Mouse (Mus musculus) cerebellum, adult 11-12 months (tissue): Measurements from ENCODE around the gene Farsa.
A peak's percentile ranks its signal among the peaks of the same experiment; 100 is the strongest.

Source experiments
- DNase-seq: peaks from one replicate; pipeline ENCODE4 v3.0.0; 2022

Farsa gene

DNA sequence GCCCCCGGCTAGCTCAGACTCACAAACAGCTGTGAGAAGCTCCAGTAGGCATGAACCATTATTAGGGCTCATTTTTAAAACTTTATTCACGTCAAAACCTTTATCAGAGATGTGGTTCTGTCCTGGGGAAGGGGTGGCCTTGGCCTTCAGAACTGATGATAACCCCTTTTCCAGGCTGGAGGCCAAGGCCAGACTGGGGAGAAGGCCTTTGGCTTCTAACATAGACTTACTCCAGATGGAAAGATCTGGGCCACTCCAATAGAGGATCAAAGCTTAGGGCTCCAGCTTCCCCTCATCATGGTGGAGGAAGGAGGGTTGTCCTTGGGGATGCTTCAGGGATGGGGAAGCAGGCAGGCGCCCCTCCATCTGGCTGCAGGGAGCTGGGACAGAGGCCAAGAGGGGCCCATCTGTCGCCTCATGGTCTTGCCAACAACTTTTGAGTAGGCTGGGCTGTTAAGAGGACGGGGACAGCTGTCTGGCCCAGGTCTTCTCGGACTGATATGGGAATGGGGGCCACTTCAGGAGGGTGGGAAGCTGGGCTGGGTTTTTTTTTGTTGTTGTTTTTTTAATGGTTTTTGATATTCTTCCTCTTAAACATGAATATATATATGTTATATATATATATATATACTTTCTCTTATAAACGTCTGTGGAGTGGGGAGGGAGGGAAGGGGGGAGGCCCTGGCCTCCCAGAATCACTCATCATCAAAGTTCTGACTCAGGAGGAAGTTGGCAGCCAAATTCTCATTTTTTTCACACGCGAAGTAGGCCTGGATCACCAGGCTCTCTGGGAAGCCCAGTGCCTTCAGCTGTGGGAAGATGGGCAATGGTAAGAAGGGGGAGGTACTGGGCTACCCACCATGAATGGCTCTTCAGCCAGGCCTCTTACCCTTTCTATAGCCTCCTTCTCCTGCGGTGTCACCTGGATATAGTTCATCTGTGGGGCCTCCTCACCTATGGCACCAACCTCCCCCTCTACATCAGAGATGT is 21.6 kb upstream of the Farsa start:
- peak; percentile 87 for DNase-seq

DNA sequence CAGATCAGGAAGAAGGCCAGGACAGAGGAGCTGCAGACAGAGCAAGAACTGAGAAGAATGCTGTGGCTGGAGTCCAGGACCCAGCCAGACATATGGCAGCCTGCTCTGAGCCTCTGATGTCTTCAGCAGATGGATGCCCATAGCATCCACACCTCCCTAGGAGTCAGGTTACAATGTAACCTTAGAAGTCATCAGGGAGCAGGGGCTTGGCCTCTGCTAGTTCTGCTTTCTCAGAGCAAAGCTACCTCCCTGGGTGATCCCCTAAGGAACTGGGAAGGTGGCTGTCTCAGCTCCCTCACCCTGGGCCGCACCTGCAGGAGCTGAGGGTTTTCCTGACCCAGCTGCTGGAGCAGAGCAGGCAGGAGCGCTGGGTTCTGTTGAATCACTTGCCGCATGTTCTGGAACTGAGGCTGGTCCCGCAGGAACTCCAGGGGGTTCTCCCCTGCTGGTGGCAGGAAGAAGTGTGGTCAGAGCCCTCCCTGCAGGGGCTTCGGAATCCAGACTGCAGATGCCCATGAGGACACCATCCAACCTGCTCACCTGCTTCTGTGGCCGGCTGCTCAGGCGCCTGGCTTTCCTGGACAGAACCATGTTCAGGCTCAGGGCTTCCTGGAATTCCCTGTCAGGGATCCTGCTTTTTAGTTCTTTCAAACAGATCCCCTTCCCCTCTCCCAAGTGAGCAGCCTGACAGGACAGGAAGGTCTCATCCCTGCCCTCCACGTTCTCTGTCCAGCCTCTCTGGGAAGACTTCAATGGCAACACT is 19.5 kb upstream of the Farsa start:
- peak; percentile 50 for DNase-seq

DNA sequence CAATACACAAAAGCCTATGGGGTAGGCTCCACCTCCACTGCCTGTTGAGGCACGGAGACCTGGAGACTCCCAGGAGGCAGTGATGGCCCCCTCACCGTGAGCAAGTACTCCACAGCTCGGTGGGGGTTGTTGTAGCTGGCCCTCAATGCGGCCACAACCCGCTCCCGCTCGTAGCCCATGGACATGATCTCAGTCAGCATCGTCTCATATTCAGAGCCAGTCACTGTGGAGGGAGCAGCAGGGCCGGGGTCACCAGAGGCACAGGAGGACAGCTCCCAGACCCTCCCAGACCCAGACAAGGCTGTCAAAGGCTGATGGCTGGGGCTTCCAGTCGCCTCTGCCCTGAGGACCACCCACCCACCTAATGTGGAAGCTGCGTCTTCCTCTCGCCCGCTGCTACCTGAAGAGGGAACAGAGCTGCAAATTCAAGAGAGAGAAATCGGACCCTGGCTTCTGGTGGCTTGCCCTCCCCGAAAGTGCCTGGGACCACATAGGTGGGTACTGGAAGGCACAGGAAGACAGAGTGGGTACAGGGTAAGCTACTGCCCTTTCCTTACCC is 18.8 kb upstream of the Farsa start:
- DNase-seq: peak; percentile 42

DNA sequence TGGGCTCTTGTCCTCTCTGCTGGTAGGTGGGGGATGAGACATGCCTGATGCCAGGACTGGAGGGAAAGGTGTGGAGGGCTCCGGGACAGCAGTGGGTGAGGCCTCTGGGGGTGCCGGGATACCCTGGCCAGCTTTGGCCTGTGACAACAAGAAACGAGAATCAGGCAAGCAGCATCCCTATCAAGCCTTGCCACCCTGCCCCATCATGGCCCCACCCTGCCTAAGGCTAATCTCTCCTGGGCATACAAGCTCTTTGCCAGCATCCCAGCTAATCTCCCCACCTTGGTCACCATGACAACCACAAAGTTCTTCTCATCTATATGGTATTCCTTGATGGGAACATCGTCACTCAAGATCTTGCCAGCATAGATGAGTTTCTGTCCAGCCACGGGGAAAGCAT is 18.3 kb upstream of the Farsa start:
- peak; percentile 43 for DNase-seq

DNA sequence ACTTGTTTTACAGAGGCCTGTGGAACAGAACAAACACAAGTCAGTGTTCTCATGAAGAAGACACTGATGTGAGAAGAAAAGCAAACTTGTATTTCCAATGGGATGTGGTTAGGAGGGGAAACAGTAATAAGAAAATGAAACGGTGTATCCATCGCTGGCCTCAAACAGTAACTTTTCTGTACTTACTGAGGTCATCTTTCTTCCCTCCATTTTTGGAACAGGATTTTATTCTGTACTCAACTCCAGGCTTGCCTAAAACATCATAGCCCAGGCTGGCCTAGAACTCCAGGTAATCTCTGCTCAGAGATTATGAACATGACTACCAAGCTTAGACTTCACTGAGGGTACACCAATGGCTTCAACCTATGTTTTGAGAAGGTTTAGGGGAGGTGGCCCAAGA is 17.4 kb upstream of the Farsa start:
- DNase-seq: no peak

DNA sequence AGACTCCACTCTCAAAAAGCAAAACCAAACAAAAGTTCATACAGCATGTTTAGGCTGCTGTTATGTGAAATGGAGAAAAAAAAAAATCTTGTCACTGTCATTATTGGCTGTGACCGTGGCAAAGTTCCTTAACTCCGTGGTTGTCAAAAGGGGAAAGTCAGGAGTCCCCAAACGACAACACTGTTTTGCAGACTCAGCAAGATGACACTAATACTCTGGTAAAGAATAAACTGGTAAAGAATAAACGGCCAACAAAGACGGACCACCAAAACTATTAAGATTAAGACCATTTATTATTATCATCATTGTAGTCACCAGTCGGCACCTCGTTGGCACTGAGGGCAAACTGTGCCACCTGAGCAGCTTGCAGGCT is 16.9 kb upstream of the Farsa start:
- no peak for DNase-seq

DNA sequence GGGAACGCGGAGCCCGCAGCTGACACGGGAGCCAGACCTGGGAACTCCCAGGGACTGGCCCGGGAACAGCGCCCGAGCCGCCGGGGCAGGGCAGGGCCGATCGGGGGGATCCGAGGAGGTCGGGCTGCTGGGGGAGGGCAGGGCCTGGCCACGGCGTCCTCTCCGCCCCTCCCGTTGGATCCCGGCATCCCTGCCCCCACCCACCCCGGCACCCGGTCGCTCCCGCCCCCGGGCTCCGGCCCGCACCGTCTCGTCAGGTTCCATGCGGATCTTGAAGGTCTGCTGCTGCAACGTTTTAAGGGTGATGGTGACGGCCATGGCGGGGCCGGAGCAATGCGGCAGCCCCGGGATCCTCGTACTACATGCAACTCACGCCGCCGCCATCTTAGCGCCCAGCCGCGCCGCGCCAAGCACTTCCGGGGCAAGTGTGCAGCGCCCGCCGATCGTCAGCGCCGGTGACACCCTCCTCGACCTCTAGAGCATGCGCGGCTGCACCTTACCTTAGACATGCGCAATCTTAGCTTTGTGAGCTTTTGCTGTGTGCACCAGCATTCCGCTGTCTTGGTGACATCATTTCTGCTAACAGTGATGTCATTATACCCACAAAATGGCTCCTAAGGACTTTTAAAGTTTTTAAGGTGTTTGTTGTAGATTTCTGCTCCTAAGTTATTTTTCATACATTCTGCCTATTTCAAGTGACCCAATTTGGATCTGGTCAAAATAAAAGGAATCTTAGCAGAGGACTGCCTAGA is 16.4 kb upstream of the Farsa start, which contains the start of gene Rad23a:
Gene Rad23a (minus strand): TSS at position 418 of the 752 bp plus-strand sequence.
- DNase-seq: peak; percentile 92

DNA sequence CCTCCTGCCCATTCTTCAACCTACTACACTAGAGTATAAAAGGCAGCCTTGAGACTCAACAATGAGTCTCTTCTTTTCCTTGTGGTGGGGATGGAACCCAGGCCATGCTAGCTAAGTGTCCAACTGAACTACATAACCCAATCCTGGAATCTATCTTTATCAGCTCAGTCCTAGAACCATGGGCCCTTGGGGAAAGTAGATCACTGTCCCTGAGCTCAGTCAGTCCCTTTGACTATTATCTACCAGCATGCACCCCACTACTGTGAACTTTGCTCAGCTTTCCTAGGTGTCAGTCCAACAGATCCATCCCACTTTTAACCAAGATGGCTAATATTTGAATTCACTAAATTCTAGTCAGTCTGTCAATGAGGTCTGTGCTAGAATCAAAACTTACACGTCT is 15.3 kb upstream of the Farsa start:
- DNase-seq: no peak

DNA sequence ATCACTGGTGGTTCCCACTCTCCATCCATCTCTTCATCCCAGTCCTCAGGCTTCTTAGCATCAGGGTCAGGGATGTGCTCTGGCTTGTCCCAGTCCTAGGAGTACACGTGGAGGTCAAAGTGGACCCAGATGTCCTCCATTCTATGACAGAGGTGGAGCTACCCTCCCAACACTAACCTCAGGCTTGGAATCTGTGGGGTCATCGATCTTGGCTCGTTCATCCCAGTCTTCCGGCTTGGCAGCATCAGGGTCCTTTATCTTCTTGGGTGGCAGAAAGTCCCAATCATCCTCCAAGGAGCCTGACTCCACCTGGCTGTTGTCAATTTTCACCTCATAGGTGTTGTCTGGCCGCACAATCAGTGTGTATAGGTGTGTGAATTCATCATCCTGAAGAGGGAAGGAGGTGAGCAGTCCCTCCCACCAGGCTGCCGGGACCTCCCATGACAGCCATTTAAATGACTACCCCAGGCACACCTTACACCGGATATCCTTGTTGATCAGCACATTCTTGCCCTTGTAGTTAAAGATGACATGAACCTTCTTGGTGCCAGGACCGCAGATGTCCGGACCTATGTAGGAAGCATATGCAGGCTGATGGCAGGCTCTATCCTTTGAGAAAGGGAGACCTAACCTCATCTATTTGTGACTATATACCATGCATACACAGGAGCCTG is 12.3 kb upstream of the Farsa start:
- peak; percentile 35 for DNase-seq

DNA sequence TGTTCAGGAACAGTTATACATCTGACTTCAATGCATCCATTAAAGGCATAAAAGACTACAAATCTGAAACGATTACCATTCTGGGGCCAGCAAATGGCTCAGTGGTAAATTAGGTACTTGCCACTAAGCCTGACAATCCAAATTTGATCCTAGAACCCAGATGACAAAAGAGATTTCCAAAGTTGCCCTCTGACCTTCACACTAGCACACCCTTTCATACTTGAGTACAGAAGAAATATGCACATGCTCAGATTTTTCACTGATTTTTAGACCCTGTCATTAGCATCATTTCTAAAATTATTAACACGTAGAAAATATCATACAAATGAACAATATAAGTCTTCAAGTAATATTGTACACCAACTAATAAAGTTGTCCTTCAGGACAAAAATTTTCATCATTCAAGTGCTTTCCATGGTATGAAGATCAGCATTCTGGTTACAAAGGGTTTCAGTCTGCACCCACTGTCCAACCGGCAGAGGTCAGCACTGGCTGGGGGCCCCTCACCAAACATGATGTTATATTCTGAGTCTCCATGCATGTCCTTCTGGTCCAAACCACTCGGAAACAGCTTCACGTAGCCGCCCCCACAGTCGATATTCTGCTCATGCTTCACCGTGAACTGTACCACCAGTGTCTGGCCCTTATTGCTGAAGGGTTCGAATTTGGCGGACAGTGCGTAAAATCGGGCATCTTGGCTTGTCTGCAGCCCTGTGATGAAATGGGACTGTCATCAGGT is 11.3 kb upstream of the Farsa start:
- DNase-seq: peak; percentile 63

DNA sequence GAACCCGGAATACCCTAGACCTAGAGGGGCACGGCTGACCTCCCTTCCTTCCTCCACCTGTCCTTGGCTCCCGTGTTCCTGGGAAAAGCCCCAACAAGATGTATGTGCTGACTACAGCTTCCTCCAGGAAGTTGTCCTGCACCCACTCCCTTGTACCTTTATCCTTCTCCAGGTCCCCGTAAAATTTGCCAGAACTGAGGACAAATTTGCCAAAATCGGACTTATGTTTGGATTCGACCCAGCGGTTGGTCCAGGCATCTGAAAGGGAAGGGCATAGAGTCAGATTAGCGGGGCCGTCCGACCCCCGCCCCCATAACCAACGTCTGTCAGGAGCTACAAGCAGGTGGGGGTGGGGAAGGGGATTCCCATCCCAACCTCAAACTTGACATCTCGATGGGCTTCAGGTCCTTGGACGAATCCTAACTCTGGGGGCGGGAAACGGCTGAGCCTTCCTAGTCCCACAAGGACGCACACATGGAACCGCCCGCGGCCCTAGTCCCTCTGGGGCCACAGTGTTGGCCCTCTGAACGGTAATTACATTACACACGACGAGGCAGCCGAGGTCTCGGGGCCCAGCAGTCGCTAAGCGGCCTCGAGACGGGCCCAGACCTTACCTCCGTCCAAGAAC is 10.6 kb upstream of the Farsa start:
- peak; percentile 76 for DNase-seq

DNA sequence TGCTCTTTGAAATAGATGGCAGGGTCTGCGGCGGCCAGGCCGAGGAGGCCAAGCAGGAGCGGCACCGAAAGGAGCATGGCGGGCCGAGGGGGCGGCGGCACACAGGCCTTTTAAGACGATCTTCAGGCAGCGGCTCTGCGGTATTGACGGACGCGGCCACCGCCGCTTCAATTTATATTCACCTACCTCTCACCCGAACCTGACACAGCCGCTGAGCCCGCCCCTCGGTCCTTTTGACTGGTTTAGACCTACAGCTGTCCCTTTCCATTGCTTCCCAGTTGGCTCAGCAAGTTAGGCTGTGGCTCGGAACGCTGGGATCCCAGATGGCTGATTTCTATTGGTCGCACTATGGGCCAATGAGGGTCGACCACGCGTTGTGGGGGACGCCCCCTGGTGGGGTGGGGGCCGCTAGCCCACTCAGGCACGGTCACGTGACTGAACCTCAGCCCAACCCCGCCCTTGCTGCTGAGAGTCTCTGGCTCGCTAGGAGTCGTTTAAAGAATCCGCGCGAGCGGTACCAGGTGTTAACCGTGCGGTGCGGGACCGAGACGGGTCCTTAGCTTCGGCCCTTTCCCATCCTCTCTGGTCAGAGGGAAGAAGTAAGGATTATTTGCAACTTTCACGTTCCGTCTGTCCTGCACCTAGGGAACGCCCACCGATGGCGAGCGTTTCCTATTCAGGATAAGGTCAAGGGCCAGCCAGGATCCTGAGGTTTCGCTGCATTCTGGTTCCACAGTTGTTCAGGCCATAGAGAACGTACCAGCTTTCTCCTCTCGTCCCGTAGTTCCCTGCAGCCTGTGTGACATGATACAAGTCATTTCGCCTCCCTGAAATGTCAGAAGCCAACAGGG is 9.8 kb upstream of the Farsa start, which contains the start of gene Calr:
Gene Calr (minus strand): TSS at position 213 of the 851 bp plus-strand sequence.
- DNase-seq: peak; percentile 100

DNA sequence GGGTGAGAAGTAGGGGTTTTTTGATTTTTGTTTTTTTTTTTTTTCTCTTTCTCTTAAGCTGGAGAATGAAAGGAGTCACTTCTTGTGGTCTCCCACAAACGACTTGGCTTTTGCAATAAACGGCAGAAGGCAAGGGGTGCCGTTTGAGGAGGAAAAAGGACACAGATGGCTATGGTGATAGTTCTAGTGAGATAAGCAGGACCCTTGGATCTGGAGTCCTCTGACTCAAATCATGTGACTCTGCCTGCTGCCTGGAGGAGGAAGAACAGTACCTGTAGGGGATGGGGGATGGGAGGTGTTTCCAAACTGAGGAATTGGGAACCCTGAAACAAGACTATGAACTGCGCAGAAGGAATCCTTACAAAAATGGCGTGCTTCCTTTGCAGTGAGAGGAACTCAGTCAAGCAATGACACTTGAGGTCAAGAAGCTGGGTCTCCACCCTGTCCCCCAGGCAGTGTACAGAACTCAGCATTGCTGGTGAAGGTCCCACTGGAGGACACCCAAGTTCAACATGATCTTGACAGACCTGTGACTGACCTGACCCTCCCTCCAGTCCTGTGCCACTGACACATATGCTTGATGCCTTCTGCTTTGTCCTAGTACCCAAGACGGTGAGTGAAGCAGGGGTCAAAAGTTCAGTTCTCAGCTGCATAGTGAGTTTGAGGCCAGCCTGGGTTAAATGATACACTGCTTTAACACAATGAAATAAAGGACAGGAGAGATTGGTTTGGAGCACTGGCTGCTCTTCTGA is 8.9 kb upstream of the Farsa start:
- DNase-seq: peak; percentile 53

DNA sequence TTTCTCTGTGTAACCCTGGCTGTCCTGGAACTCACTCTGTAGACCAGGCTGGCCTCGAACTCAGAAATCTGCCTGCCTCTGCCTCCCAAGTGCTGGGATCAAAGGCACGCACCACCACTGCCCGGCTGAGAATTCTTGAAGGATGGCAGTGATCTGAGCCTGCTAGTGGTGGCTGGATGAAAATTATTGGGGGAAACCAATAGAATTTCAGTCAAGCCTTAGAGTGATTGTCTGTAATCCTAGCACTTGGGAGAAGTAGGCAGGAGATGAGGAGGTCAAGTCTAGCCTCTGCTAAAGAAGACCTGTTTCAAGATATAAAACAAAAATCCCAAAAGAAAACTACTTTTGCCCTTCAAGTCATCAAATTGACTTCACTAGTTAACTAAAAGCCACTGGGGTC is 355 bp upstream of the Farsa start:
- no peak for DNase-seq

DNA sequence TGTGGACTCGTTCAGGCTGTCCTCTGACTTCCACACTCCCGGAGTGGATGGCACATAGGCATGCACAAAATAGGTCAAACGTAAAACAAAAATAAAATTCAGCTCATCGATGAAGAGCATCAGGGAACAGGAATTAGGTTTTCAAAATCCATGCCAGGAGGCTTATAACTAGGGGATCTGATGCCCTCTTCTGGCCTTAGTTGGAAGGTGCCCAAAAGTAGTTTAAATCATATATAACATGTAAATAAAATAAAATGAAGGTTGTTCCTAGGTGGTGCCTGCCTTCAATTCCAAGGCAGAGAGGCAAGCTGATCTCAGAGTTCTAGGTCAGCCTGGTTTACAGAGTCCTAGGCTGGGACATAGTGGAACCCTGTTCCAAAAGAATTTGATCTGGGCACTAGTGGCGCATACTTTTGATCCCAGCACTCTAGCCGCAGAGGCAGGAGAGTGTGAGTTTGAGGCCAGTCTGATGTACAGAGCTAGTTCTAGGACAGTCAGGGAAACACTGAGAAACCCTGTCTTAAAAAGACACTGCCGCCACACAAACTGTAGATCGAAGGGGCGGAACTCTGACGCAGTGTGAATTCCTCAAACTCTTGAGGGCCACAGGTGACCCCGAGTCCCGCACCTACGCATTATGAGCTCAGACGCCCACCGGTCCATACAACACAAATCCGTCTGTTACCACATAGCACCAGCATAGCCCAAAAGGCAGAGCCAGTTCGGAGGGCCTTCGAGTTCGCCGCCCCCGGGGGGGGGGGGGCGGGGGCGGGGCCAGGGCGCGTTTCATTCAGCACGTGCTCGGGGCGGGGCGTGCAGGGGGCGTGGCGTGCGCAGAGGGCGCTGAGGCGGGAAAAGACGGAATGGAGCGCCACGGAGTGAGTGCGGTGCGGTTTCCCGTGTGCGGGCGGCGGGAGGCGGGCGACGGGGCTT is 14.9 kb downstream of the Farsa start, which contains the start of gene Syce2:
Gene Syce2 (plus strand): TSS at position 736 of the 933 bp plus-strand sequence.
- DNase-seq: peak; percentile 66

DNA sequence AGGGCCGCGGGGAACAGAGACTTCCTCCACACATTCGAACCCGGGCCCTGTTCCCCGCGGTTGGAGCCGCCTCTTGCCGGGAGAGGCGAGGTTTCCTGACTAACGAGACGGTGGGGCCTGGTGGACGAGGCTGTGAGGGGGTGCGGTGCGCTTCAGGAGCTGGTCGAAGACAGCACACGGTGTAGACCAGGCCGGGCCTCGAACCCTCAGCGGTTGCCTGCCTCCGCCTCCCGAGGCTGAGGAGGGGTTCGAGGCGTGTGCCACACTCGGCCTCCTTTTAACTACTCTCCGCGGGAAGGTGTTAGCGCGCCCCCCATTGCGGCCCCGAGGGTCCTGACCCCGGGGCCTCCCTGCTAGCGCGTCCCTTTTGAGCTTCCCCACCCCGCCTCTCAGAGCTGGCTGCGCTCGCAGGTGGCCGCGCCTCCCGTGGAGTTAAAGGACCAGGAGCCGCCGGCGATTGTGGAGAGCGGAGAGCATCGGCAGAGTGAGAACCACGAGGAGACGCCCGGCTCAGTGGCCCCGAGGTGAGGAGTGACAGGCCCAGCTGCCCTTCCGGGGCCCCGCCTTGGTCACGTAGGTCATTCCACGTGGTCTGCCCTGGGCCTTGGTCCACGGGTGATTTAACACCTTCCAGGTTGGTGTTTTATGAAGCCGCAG is 15.6 kb downstream of the Farsa start:
- no peak for DNase-seq

DNA sequence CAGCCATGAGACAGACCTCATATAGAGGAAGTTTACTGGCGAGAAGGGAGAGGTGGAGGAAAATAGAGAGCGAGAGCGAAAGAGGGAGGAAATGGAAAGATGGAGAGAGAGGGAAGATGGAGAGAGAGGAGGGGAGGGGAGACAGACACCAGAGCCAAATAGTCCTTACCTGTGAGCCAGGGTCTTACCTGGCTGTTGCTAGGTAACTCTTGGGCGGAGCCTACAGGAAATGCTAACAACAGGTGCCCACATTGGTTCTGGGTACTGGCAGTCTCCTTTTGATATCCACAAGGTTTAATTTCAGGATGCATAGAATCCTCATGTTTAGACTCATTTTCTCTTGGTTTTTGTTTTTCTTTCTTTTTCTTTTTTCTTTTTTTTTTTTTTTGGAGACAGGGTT is 16.2 kb downstream of the Farsa start:
- DNase-seq: no peak
